Mouse (Mus musculus) thymus, postnatal 0 days (tissue): ENCODE data around the gene Dtx3. TPM values are rescaled to one million over a fixed set of nuclear protein-coding genes. Genes with fewer than 3 reads are reported as not detected.

ENCODE experiments used
- DNase-seq: peaks from one replicate; pipeline ENCODE4 v3.0.0-alpha.2; 2015; ENCODE audit warnings: low spot score
- polyA plus RNA-seq: library from polyadenylated mRNA; unstranded; fragments of >200 nt; fragmentation: Nextera tagmentation; extraction: Ambion mirVana; gene quantifications from 2 replicates; pipeline ENCODE4 v1.2.1, GENCODE M21; 2015

The Dtx3 gene
- 42.7 and 47.3 TPM in 2 replicates for polyA plus RNA-seq

DNA sequence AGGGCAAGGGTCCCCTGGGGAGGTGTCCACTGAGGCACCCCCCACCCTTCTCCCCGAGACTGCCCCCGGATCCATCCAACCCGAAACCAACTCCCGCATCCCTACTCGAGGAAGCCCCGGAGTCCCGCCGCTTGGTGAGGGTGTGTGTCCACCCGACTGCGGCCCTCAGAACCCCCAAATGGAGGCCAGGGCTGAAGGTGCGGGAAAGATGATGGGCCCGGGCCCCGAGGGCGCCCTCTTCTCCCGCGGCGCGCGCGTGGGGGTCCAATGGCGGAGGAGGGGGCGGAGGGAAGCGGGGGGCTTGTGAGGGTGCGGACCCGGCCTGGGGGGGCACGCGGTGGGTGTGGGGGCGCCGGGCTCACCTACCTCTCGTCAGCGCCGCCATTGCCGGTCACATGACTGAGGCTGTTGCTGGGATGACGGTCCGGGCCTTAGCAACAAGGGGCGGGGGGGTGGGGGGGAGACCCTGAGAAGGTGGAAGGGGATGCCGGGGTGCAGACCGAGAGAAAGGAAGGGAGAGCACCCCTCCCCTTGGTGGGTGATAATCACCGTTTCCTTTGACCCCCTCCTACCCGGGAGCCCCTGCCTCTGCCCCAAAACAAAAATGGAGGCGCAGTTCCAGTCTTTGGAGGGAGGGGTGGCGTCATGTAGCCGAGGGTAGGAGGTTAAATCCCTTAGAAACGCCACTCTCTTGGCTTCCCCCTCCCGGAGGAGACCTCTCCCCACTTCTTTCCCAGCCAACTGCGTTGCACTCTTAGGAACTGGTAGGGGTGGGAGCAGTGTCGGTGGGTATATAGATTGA lies at the start of gene Dtx3:
Gene Dtx3 (minus strand): TSS at position 401 of the 802 bp plus-strand sequence.
- peak; percentile 45 for DNase-seq

GRCm38 (mm10) chr10:127238241-127238824 lies 42.8 kb upstream of the Dtx3 start:
- DNase-seq: no peak

DNA sequence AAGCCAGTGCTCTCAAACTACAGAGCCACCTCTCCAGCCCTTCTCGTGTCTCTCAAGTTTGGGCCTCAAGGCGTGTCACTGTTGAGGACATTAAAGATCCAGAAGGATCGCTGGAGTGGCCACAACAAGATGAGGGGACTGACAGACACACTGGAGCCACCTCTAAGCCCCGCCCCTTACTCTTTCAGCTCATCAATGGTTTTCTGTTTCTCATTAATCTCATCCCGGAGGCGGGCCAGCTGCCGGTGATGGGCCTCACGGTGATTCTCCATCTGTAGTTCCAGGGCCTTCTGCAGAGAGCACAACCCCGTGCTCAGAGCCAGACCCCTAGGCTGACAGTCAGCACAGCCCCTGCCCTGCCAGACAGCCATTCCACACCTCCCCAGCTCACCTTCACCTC lies 41.0 kb upstream of the Dtx3 start:
- no peak for DNase-seq

GRCm38 (mm10) chr10:127233141-127233540 lies 37.6 kb upstream of the Dtx3 start:
- DNase-seq: peak; percentile 29

- no peak for DNase-seq
Observed at GRCm38 (mm10) chr10:127231741-127232140, 36.2 kb upstream of the Dtx3 start.

DNA sequence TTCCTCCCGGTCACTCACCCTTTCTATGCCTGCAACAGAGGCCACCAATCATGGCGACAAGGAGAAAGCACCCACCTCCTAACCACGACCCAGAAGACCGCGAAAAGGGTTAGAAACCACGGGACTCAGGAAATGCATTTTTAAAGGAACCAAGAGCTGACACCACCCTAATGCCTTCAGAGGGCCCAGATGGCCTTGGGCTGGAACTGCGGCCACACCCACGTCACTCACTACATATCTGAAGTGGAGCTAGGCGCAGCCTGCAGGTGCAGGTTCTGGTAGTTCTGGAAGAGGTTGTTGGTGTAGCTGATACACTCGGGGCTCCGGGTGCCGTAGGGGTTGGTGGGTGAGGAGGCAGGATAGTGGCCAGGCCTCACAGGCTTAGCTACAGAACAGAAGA lies 35.2 kb upstream of the Dtx3 start:
- peak; percentile 28 for DNase-seq

- peak; percentile 62 for DNase-seq
Observed at GRCm38 (mm10) chr10:127228897-127229296, 33.4 kb upstream of the Dtx3 start.

GRCm38 (mm10) chr10:127227163-127227562 lies 31.6 kb upstream of the Dtx3 start:
- DNase-seq: no peak

GRCm38 (mm10) chr10:127226318-127226895 lies 30.9 kb upstream of the Dtx3 start:
- no peak for DNase-seq

DNA sequence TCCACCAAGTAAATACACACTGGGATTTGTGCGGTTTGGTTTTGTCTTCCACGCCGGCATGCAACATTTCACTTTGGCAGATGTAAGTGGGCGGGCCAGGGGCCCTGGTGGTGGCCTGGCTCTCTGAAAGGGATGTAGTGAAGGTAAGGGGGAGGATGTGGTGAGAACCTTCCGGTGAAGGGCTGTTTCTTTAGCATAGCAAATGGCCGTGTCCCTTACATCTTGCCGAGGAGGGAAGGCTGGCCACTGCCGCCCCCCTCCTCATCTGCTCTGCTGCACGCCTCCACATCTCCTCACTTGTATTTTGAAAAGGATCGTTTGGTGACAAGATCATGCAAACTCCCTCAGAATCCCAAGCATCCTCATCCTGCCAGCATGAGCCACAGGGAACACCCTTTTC lies 30.2 kb upstream of the Dtx3 start:
- DNase-seq: peak; percentile 46

DNA sequence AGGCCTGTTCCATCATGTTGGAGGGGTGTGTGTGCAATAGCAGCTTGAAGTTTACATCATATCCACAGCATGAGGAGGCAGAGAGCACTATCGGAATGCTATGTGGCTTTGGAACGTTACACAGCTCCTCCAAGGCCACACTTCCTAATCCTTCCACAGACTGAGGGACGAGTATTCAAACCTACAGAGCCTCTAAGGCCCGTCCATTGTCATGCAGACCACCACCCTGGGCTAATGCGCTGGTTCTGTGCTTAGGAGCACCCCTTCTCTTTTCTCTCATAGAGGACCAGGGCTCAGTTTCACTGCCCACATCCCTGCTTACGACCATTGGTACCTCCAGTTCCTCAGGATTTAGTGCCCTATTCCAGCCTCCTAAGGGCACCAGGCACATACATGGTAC lies 29.7 kb upstream of the Dtx3 start:
- no peak for DNase-seq

DNA sequence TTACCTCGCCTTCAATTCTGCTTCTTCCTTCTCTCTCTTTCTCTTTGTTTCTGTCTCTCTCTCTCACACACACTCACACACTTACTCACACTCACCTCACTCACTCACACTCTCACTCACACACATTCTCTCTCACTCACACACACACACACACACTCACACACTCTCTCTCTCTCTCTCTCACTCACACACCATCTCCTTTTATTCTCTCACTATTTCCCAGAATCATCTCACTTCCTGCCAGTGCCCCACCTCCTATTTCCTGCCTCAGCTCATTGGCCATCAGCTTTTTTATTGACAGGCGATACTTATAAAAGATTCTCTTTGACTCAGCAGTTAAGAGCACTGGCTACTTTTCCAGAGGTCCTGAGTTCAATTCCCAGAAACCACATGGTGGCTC lies 22.8 kb upstream of the Dtx3 start:
- no peak for DNase-seq

DNA sequence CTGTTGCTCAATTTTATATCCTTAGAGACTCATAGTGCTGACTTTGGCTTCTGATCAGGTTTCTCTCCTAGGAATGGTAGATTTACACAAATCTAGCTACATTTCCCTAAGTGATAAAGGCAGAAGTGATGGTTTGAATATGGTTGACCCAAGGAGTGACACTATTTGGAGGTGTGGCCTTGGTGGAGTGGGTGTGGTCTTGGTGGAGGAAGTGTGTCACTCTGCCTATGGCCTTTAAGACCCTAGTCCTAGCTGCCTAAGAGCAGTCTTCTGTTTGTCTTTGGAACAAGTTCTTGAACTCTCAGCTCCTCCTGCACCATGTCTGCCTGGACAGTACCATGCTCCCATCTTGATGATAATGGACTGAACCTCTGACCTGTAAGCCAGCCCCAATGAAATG lies 21.6 kb upstream of the Dtx3 start:
- DNase-seq: no peak

DNA sequence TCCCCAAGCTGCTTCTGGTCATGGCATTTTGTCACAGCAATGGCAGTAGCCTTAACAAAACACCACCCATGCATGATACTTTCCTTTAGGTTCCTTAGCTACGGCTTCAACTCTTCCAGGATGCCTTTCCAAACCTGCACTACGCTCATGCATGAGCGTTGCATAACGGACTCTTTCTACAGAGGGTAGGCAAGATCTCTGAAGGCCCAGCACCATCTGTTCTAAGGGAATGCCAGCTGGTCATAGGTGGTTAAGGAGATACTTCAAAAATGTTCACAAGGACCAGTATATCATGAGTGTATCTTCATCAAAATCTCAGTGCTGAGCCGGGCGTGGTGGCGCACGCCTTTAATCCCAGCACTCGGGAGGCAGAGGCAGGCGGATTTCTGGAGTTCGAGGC lies 20.9 kb upstream of the Dtx3 start:
- no peak for DNase-seq

GRCm38 (mm10) chr10:127214422-127214803 lies 18.9 kb upstream of the Dtx3 start:
- no peak for DNase-seq

DNA sequence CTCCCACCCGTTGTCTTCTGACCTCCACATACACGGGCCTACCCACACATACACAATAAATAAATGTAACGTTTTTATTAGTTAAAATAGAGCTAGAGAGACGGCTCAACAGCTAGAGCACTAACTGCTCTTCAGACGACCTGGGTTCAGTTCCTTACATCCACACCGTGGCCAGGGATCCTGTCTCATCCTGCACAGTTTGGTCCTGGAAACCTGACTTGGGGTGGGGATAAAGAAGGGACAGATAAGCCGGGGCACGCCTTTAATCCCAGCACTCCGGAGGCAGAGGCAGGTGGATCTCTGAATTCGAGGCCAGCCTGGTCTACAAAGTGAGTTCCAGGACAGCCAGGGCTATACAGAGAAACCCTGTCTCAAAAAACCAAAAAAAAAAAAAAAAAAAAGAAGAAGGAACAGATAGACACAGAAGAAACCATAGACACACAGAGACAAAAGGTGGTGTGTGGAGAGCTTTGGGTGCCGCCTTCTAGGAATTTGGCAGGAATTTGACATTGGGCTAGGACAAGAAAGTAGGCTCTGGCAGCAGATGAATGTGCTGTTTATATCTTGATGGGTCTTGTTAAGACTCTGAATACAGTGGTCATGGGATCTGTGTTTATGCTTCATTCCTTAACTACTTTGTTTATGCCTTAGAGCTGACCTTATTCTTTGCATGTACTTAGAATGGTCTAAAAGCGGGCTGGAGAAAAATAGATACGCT lies 18.3 kb upstream of the Dtx3 start:
- DNase-seq: no peak

DNA sequence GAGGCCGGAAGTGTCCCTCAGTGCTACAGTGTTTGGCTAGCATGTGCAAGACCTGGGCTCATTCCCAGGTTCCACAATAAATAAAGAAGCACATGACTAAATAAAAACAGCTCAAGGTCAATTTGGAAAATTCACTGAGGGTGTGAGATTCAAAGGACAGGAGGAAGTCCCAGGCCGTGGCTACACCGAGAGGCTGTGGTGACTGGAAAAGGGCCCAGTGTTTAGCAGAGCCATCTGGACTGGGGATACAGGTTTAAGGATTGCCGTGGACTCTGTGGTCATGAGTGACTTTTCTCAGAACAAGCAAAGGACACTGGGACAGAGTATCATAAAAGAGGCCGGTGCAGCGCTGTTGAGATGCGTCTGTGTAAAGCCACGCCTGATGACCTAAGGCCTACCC lies 17.7 kb upstream of the Dtx3 start:
- no peak for DNase-seq

- DNase-seq: peak; percentile 91
Observed at GRCm38 (mm10) chr10:127211414-127211854, 15.9 kb upstream of the Dtx3 start, which contains the start of gene Pip4k2c. Pip4k2c (minus strand) TSS chr10:127211585.

GRCm38 (mm10) chr10:127210961-127211405 lies 15.5 kb upstream of the Dtx3 start:
- no peak for DNase-seq

DNA sequence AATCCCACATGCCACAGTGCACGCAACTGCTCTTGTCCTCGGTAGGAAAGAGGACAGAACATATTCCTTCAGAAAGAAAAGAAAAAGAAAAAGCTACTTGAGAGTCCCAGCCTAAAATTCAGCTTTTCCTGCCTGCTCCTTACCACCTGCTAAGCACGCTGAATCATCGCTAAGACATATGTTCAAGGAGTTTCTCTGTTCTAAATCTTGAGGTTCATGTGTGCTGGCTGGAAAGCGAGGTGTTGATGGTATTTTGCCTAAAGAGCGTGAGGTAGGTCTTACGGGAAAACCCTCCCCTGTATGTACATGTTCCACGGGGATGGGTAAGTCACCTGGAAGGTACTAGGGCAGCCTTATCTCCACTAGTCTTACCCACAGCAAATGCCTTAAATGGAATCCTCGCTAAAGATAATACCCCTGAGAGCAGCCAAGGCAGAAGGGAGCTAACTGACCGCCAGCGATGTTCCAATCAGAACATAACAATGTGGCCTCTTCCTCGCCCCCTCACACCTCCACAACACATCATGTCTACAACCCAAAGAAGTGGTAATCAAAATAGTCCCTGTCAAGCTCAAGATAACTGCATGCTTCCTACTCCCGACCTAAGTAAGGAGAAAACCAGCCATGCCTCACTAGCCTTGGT lies 14.5 kb upstream of the Dtx3 start:
- DNase-seq: no peak

DNA sequence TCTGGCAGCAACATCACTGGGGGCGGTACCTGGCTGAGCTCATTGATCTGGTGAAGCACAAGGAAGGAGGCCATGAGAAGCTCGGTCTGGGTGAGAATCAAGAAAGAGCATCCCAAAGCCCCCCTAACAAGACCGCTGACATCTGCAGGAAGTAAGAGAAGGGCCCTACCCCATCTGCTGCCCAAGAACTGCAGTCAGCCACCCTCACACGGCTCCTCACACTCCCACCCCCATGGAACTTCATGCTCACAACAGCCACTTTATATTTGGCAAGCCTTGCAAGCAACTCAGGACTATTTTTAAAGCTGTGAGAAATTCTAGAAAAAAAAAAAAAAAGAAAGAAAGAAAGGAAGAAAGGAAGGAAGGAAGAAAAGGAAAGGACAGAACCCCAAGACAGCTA lies 13.4 kb upstream of the Dtx3 start:
- no peak for DNase-seq
